Mouse (Mus musculus) liver, embryonic 12.5 days (tissue): ENCODE results near the gene Trp53rkb. TPM values are rescaled to one million over a fixed set of nuclear protein-coding genes. Genes with fewer than 3 reads are reported as not detected.
"Not testable (repeated sequence)": the region's sequence is repeated elsewhere in the genome, so short reads cannot be mapped to it uniquely, and the experiment has no call there.

Experiments used
- ATAC-seq: fragments of 200-750 bp; cut with Nextera tagmentation; 2 replicates; pipeline ENCODE4 v1.8.0; 2017; ENCODE audit warnings: moderate number of reproducible peaks, mild to moderate bottlenecking, moderate library complexity
- H3K27ac ChIP-seq: fragments of 300-500 bp; sonication (generic); 2 replicates; pipeline ENCODE4 v1.5.1; 2016; ENCODE audit warnings: mild to moderate bottlenecking
- H3K27me3 ChIP-seq: fragments of 300-500 bp; sonication (generic); replicated peaks from 2 replicates; pipeline ENCODE4 v1.6.1; 2016; ENCODE audit warnings: mild to moderate bottlenecking, moderate library complexity
- H3K36me3 ChIP-seq: fragments of 300-500 bp; sonication (generic); 2 replicates; pipeline ENCODE4 v1.6.1; 2016; ENCODE audit warnings: mild to moderate bottlenecking, moderate library complexity
- H3K4me1 ChIP-seq: fragments of 300-500 bp; sonication (generic); 2 replicates; pipeline ENCODE4 v1.6.1; 2016
- H3K4me2 ChIP-seq: fragments of 300-500 bp; sonication (generic); 2 replicates; pipeline ENCODE4 v1.6.1; 2016; ENCODE audit warnings: mild to moderate bottlenecking, moderate library complexity
- H3K4me3 ChIP-seq: fragments of 300-500 bp; sonication (generic); 2 replicates; pipeline ENCODE4 v1.5.1; 2016; ENCODE audit warnings: mild to moderate bottlenecking, moderate library complexity
- H3K9ac ChIP-seq: fragments of 300-500 bp; sonication (generic); 2 replicates; pipeline ENCODE4 v1.6.1; 2016; ENCODE audit warnings: mild to moderate bottlenecking, moderate library complexity
- H3K9me3 ChIP-seq: fragments of 300-500 bp; sonication (generic); replicated peaks from 2 replicates; pipeline ENCODE4 v1.6.1; 2016; ENCODE audit warnings: mild to moderate bottlenecking, moderate library complexity
- WGBS: fragments of 180-500 bp; shearing (Covaris S2); methylation state at CpG from one replicate; pipeline ENCODE4 v1.1.7; 2016; ENCODE audit not compliant: insufficient replicate concordance; 5-methylcytosine and 5-hydroxymethylcytosine counted together
- polyA plus RNA-seq: library from polyadenylated mRNA; unstranded; fragments of >200 nt; fragmentation: Nextera tagmentation; extraction: Ambion mirVana; gene quantifications from 2 replicates; pipeline ENCODE4 v1.2.1, GENCODE M21; 2016

Trp53rkb gene
- 5.0 and 6.3 TPM in 2 replicates for polyA plus RNA-seq

DNA sequence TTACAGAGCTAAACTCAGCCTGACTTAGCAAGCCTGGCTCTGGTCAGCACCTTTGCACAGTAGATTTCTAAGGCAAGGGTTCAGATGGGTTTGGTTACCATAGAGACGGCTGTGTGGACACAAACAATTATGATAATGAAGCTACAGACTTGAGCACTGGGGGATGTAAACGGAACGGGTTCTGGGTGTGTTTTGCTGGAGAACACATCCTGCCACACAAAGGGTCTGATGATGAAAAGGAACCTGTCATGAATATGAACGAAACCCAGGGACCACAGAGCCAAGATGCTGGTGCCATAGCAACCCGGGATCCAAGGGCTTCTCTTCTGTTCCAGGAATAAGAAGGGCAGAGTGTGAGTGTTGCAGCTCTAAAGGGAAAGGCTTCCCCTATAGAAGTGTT, at the start of gene Trp53rkb:
Gene Trp53rkb, plus strand, starts transcription at position 177 of the 400 bp plus-strand sequence.
- peaks cover 17% of the 10 kb centered on the region for H3K36me3 ChIP-seq
- H3K9me3 ChIP-seq: no peaks in the 10 kb centered on the region
- H3K4me3 ChIP-seq: peak within 1 kb of the TSS; percentile 83
- H3K4me1 ChIP-seq: peaks cover 20% of the 10 kb centered on the region
- 0 out of 2 replicates have a peak, but pooled peaks cover 6% of the 10 kb centered on the region for H3K27me3 ChIP-seq
- H3K27ac ChIP-seq: peak within 1 kb of the TSS; percentile 74
- ATAC-seq: no peak
- H3K4me2 ChIP-seq: peak within 1 kb of the TSS; percentile 87
- WGBS: 71% methylated on average over 5 of the region's 5 CpGs
- peak within 1 kb of the TSS; percentile 85 for H3K9ac ChIP-seq

DNA sequence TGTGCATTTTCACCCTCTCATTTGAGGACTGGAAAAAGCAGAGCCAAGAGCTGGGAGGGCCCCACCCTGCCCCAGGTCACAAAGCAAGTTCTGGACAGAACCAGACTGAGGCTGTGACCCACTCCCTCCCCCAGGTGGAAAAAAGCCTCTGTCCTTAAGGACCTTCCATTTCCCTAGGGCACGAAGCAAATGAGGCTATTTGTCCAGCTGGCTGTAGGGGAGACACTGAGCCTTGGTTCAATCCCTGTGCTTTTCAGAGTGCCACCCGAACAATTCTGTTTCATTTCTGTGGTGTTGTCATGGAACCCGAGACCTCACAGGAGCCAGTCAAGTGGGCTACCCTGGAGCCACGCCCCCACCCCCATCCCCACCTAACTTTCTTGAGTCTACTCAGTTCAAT, 48.8 kb upstream of the Trp53rkb start:
- Histone ChIP-seq H3K4me2 (no peak overlapping the region), H3K4me3 (no peak overlapping the region), H3K27me3 (peaks cover 5% of the 10 kb centered on the region; the same call in 1 of the 2 replicates), H3K36me3 (no peaks in the 10 kb centered on the region), H3K27ac (no peak overlapping the region), H3K4me1 (peaks cover 19% of the 10 kb centered on the region), H3K9ac (no peak overlapping the region), H3K9me3 (no peaks in the 10 kb centered on the region)
- 52% methylated on average over 4 of the region's 4 CpGs for WGBS
- ATAC-seq: no peak

DNA sequence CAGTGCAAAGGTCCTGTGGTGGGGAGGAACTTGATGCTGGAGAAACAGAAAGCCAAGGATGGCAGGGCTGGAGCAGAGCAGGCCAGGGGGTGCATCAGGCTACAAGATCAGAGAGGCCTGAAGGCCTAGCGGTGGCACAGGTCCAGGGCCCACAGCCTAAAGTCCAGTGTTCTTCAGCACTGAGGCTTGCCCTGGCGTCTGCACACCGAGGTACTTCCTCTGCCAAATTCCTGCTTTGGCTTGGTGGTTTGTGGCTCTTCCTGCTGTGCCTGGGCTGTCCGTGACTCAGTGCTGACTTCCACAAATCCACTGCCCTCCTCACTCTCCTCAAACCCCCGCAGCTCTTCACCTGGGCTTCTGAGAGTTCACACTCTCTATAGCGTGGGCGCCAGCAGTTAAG, 47.9 kb upstream of the Trp53rkb start:
- no peak overlapping the region for H3K4me2 ChIP-seq
- no peak overlapping the region for H3K4me3 ChIP-seq
- peaks cover 5% of the 10 kb centered on the region; the same call in 1 of the 2 replicates for H3K27me3 ChIP-seq
- no peak for ATAC-seq
- H3K9ac ChIP-seq: no peak overlapping the region; the same call in 1 of the 2 replicates
- WGBS: 43% methylated on average over 7 of the region's 7 CpGs
- H3K36me3 ChIP-seq: no peaks in the 10 kb centered on the region
- H3K9me3 ChIP-seq: no peaks in the 10 kb centered on the region
- 0 out of 2 replicates have a peak overlapping the region, but pooled peaks have one; percentile 2 for H3K27ac ChIP-seq
- H3K4me1 ChIP-seq: peaks cover 19% of the 10 kb centered on the region

DNA sequence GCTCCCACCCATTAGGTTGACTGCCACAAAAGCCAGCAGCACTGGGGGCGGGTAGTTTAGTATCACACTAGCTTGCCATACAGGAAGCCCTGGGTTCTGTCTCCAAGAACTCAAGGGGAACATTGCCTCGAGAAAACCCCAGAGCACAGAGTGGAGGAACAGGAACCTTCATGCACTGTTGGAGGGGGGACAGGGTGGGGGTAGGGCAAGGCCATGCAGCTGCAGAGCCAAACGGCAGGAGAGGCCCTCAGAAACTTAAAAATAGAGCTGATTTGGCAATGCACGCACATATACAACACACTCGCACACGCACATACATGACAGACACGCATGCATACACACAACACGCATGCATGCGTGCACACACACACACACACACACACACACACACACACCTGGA, 46.5 kb upstream of the Trp53rkb start:
- no peaks in the 10 kb centered on the region for H3K9me3 ChIP-seq
- no peaks in the 10 kb centered on the region for H3K36me3 ChIP-seq
- H3K4me3 ChIP-seq: no peak overlapping the region
- peak; percentile 7; the same call in 1 of the 2 replicates for ATAC-seq
- H3K27me3 ChIP-seq: peaks cover 5% of the 10 kb centered on the region; the same call in 1 of the 2 replicates
- WGBS: 59% methylated on average over 9 of the region's 9 CpGs
- H3K9ac ChIP-seq: peak overlapping the region; percentile 31; the same call in 1 of the 2 replicates
- peak overlapping the region; percentile 62; the same call in 1 of the 2 replicates for H3K27ac ChIP-seq
- peaks cover 24% of the 10 kb centered on the region for H3K4me1 ChIP-seq
- H3K4me2 ChIP-seq: peak overlapping the region; percentile 57

DNA sequence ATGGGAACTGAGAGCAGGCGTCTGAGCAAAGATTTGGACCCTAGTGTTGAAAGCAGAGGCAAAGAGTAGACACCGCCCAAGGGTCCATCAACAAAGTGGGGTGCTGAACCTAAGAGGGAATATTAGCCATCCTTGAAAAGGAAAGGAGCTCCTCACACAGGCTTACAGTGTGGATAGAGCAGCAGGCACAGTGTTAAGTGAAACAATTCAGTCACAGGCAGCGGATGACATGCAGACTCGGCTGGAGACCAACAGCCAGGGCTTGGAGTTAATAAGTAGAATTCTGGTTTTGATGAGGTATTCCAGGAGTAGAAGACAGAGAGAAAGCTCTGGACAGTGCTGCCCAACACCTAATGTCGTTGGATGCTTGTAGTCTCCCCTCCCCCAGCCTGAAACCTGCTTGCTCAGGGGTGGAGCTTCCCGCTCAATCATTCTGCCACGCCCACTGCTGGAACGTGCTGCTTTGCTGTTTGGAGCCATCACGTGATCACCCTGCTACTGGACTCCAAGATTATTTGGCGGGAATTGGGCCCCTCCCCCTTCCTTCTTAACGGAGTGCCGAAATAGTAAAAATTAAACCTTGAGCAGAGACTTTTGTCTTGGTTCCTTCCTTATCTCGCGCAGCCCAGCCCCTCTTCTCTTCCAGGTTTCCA, 45.9 kb upstream of the Trp53rkb start:
- H3K27me3 ChIP-seq, H3K9me3 ChIP-seq, H3K36me3 ChIP-seq: not testable (repeated sequence)
- ATAC-seq: peak; percentile 55; the same call in 1 of the 2 replicates
- peak overlapping the region; percentile 54; the same call in 1 of the 2 replicates for H3K9ac ChIP-seq
- H3K4me3 ChIP-seq: peak overlapping the region; percentile 10; the same call in 1 of the 2 replicates
- peaks cover 24% of the 10 kb centered on the region for H3K4me1 ChIP-seq
- H3K4me2 ChIP-seq: peak overlapping the region; percentile 57
- H3K27ac ChIP-seq: peak overlapping the region; percentile 62; the same call in 1 of the 2 replicates
- 30% methylated on average over 14 of the region's 14 CpGs for WGBS

DNA sequence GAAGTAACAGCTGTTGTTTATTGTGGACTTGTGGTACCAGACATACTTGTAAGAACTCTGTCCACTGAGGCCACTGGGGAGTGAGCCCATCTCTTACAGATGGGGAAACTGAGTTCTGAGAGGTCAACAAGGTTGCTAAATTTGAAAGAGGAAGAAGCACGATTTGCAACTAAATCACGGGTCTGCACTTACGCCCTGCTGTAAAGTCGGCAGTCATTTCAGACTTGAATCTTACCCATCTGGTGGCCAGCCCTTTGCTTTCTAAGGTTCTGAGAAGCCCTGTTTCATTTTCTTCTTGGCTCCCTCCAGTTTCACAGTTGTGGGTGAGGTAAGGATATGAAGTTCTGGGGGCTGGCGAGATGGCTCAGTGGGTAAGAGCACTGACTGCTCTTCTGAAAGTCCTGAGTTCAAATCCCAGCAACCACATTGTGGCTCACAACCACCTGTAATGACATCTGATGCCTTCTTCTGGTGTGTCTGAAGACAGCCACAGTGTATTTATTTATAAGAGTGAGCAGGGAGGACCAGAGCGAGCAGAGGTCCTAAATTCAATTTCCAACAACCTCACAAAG, 41.6 kb upstream of the Trp53rkb start:
- no peak overlapping the region for H3K27ac ChIP-seq
- peaks cover 8% of the 10 kb centered on the region; the same call in 1 of the 2 replicates for H3K27me3 ChIP-seq
- no peak overlapping the region for H3K9ac ChIP-seq
- H3K4me1 ChIP-seq: peaks cover 20% of the 10 kb centered on the region
- ATAC-seq: no peak
- WGBS: 63% methylated on average over 6 of the region's 6 CpGs
- no peaks in the 10 kb centered on the region for H3K36me3 ChIP-seq
- no peaks in the 10 kb centered on the region for H3K9me3 ChIP-seq
- no peak overlapping the region for H3K4me2 ChIP-seq
- H3K4me3 ChIP-seq: no peak overlapping the region

DNA sequence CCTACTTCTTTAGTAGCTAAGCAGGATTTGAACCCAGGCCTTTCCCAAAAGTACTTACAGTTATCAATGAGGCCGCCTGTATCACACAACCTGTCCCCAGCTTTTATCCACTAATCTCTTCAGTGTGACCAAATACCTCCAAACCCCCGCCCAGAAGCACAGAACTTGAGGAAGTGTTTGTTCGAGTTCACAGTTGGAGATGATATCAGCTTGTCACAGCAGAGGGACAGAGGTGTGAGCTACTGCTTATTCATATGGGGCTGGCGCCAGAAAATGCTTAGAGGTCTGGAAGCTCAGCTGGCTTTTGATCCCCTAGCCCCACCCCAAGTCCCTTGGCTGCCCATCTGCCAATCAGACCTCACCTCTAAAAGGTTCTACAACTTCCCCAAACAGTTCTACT, 38.1 kb upstream of the Trp53rkb start:
- Histone ChIP-seq H3K4me2 (no peak overlapping the region), H3K27ac (no peak overlapping the region), H3K36me3 (no peaks in the 10 kb centered on the region), H3K9me3 (no peaks in the 10 kb centered on the region), H3K27me3 (peaks cover 28% of the 10 kb centered on the region), H3K9ac (no peak overlapping the region), H3K4me3 (no peak overlapping the region), H3K4me1 (peaks cover 5% of the 10 kb centered on the region)
- no peak for ATAC-seq
- WGBS: 14% methylated on average over 4 of the region's 4 CpGs

DNA sequence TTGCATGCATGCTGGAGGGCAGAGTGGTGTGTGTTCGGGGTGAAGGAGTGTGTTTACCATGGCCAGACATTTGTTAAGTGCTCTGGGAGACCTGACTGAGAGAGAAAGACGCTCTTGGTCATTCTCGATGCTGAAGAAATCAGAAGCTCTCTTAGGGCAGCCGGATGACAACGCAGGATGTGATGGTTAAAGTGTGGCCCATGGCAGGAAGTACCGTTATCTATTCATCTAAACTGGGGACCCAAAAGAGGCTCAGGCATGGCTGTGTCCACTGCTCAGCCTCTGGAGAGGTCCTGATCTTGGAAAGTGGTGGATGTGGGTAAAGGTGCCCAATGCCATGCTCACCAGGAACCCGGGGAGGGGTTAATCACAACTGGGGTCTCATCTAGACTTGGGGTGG, 37.6 kb upstream of the Trp53rkb start:
- Histone ChIP-seq H3K4me1 (peaks cover 4% of the 10 kb centered on the region), H3K9me3 (no peaks in the 10 kb centered on the region), H3K36me3 (no peaks in the 10 kb centered on the region), H3K27ac (no peak overlapping the region), H3K27me3 (peaks cover 28% of the 10 kb centered on the region), H3K4me3 (no peak overlapping the region), H3K9ac (no peak overlapping the region), H3K4me2 (no peak overlapping the region)
- ATAC-seq: no peak
- 32% methylated on average over 7 of the region's 7 CpGs for WGBS

DNA sequence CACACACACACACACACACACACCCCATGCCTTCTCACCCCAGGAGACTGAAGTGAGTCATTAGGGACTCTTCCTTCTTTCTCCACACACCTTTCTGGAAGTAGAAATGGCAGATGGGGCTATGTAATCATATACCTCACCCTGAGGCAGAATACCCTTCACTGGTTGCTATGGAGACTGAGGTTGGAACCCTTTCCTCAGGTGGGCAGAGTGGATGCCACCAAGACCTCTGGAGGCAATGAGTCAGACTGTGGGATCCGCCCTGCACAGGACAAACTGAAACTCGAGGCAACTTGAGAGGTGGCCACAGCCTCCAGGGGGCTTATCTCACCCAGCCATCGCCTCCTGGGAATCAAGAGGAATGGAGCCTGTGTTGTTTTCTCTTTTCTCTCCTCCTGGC, 34.4 kb upstream of the Trp53rkb start:
- H3K4me3 ChIP-seq: no peak overlapping the region
- H3K9me3 ChIP-seq: no peaks in the 10 kb centered on the region
- H3K4me1 ChIP-seq: no peaks in the 10 kb centered on the region
- no peak for ATAC-seq
- peaks cover 28% of the 10 kb centered on the region for H3K27me3 ChIP-seq
- no peak overlapping the region for H3K9ac ChIP-seq
- H3K27ac ChIP-seq: no peak overlapping the region
- 11% methylated on average over 3 of the region's 3 CpGs for WGBS
- no peaks in the 10 kb centered on the region for H3K36me3 ChIP-seq
- H3K4me2 ChIP-seq: no peak overlapping the region

DNA sequence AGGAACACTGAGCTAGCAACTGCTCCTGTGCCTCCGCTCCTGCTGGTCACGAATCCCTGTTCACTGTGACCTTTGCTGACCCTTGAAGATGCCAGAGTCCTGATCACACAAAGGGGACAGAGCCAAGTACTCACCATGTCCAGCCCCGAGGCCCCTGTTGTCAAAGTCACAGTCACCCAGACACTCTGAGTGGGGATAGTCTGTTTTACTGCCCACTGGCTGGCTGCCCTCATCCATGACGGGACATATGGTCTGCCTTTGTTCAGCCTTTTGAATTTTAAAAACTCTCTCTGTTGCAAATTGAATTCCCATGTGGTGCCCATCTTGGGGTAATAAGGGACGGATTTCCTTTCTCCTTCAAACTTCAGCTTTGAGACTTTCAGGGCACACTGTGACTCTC, 28.3 kb upstream of the Trp53rkb start:
- WGBS: 56% methylated on average over 5 of the region's 5 CpGs
- no peaks in the 10 kb centered on the region for H3K9me3 ChIP-seq

DNA sequence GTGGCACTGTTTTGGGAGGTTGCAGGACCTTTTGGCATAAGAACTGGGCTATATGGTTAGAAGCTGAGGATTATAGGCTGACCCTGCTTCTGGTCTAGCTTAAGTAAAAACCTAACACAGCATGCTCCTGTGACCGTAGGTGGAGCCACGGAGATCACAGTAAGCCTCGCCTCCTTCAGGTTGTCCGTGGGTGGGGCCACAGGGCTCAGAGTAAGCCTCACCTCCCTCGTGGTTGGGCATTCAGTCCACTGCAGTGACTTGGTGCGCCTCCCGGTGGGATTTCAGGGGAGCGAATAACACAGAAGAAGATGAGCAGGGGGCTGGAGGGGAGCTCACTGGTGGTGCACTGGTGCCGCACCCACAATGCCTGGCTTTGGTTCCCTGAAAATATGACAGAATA, 24.7 kb upstream of the Trp53rkb start:
- Histone ChIP-seq H3K36me3 (no peaks in the 10 kb centered on the region), H3K9me3 (no peaks in the 10 kb centered on the region), H3K4me3 (no peak overlapping the region), H3K4me2 (no peak overlapping the region), H3K4me1 (no peaks in the 10 kb centered on the region), H3K9ac (no peak overlapping the region), H3K27ac (no peak overlapping the region), H3K27me3 (peaks cover 3% of the 10 kb centered on the region; the same call in 1 of the 2 replicates)
- no peak for ATAC-seq
- WGBS: 61% methylated on average over 9 of the region's 9 CpGs

More for the DNA sequence above, 28.3 kb upstream of the Trp53rkb start:
- Histone ChIP-seq H3K9ac (no peak overlapping the region), H3K36me3 (no peaks in the 10 kb centered on the region), H3K27ac (no peak overlapping the region), H3K4me2 (no peak overlapping the region), H3K4me3 (no peak overlapping the region), H3K4me1 (no peaks in the 10 kb centered on the region), H3K27me3 (peaks cover 3% of the 10 kb centered on the region; the same call in 1 of the 2 replicates)
- ATAC-seq: no peak

DNA sequence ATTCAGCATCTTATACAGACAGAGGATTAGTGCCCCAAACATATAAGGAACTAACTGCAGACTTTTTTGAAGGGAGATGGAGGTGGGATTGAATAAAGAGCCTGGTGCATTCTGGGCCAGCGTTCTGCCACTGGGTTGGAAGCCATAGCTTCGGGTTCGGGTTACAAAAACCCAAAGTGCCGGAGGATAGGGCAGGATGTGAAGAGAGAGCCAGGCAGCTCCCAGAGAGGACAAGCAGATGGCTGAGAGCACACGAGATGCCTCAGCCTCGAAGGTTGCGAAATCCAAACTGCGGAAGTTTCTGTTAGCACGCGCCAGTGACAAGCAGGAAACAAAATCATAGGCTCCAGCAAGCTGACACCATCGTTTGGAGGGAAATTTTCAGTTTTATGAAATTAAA, 20.9 kb upstream of the Trp53rkb start:
- ATAC-seq: no peak
- no peak overlapping the region for H3K27ac ChIP-seq
- peaks cover 6% of the 10 kb centered on the region; the same call in 1 of the 2 replicates for H3K27me3 ChIP-seq
- no peaks in the 10 kb centered on the region for H3K9me3 ChIP-seq
- 0 out of 2 replicates have a peak overlapping the region, but pooled peaks have one; percentile 12 for H3K4me2 ChIP-seq
- 22% methylated on average over 11 of the region's 11 CpGs for WGBS
- H3K4me1 ChIP-seq: no peaks in the 10 kb centered on the region
- no peak overlapping the region for H3K9ac ChIP-seq
- no peaks in the 10 kb centered on the region for H3K36me3 ChIP-seq
- no peak overlapping the region for H3K4me3 ChIP-seq
